Mouse (Mus musculus) megakaryocyte, adult 5-6 weeks (primary cell): ENCODE data around the gene Fam124a. TPM values are rescaled to one million over a fixed set of nuclear protein-coding genes. Genes with fewer than 3 reads are reported as not detected.
"Not testable (repeated sequence)": the region's sequence is repeated elsewhere in the genome, so short reads cannot be mapped to it uniquely, and the experiment has no call there.

Experiments used
- ATAC-seq: 2 replicates; pipeline ENCODE4 v1.8.0; 2016; ENCODE audit warnings: mild to moderate bottlenecking, inconsistent platforms; ENCODE audit not compliant: poor library complexity, severe bottlenecking
- total RNA-seq, 2 experiments: library from RNA; stranded (forward) in 1 of 2; stranded (reverse) in 1 of 2; fragments of 153-499, 151-499 nt in 1 of 2; fragments of 221-1000, 200-1000 nt in 1 of 2; gene quantifications; 2 replicates each; pipeline versions ENCODE4 v1.2.3 to v1.2.4; 2015 to 2017

The Fam124a gene
- total RNA-seq, 2 experiments from 2014 or later, result not detected

- ATAC-seq, result no peak
These were observed 17.9 kb downstream of the Fam124a start for GRCm38 (mm10) chr14:62573454-62573853.

- no peak for ATAC-seq
These were observed 19.4 kb downstream of the Fam124a start for GRCm38 (mm10) chr14:62574906-62575305.

GRCm38 (mm10) chr14:62575862-62576261 is 20.3 kb downstream of the Fam124a start:
- ATAC-seq, result no peak

- ATAC-seq, result no peak
These were observed 25.4 kb downstream of the Fam124a start for GRCm38 (mm10) chr14:62580945-62581344.

GRCm38 (mm10) chr14:62581768-62582167 is 26.2 kb downstream of the Fam124a start:
- no peak for ATAC-seq

GRCm38 (mm10) chr14:62584637-62585036 is 29.1 kb downstream of the Fam124a start:
- no peak for ATAC-seq

GRCm38 (mm10) chr14:62585338-62585737 is 29.8 kb downstream of the Fam124a start:
- ATAC-seq, result no peak

- no peak for ATAC-seq
These were observed 44.6 kb downstream of the Fam124a start for GRCm38 (mm10) chr14:62600109-62600522.

GRCm38 (mm10) chr14:62602271-62602670 is 46.7 kb downstream of the Fam124a start:
- ATAC-seq, result no peak

GRCm38 (mm10) chr14:62602869-62603268 is 47.3 kb downstream of the Fam124a start:
- ATAC-seq, result no peak

- no peak for ATAC-seq
These were observed 52.3 kb downstream of the Fam124a start for GRCm38 (mm10) chr14:62607791-62608196.

GRCm38 (mm10) chr14:62609904-62610303 is 54.4 kb downstream of the Fam124a start:
- ATAC-seq, result no peak

- ATAC-seq, result no peak
These were observed 66.9 kb downstream of the Fam124a start for GRCm38 (mm10) chr14:62622393-62622792.

- ATAC-seq, result no peak
These were observed 72.4 kb downstream of the Fam124a start for GRCm38 (mm10) chr14:62627951-62628350.

GRCm38 (mm10) chr14:62637436-62638344 is 82.2 kb downstream of the Fam124a start:
- no peak for ATAC-seq

- ATAC-seq, result no peak
These were observed 82.8 kb downstream of the Fam124a start for GRCm38 (mm10) chr14:62638345-62638702.

GRCm38 (mm10) chr14:62639111-62639510 is 83.6 kb downstream of the Fam124a start:
- no peak for ATAC-seq

GRCm38 (mm10) chr14:62639551-62639950 is 84.0 kb downstream of the Fam124a start:
- ATAC-seq, result no peak

- no peak for ATAC-seq
These were observed 84.9 kb downstream of the Fam124a start for GRCm38 (mm10) chr14:62640396-62640795.

- not testable (repeated sequence) for ATAC-seq
These were observed 86.8 kb downstream of the Fam124a start for GRCm38 (mm10) chr14:62642368-62642767.

- no peak for ATAC-seq
These were observed 92.9 kb downstream of the Fam124a start for GRCm38 (mm10) chr14:62648405-62648804.

- no peak for ATAC-seq
These were observed 94.8 kb downstream of the Fam124a start for GRCm38 (mm10) chr14:62650376-62650775.

- ATAC-seq, result no peak
These were observed 96.2 kb downstream of the Fam124a start for GRCm38 (mm10) chr14:62651771-62652170.
